In genomic region chr2:30355861-30356260, GRCm38 (mm10) we compare ENCODE assay signal across 13 mouse cellular contexts. TPM values are rescaled to one million over a fixed set of nuclear protein-coding genes. Genes with fewer than 3 reads are reported as not detected.
DNase-seq lines count a peak whose midpoint lies in the region; ATAC-seq and TF ChIP-seq lines count a peak whose summit lies in the region.
"Had no signal": no experiment of that assay in that cellular context is flagged by ENCODE, and none has a peak within 500 bp of the region (broad histone marks: within the 10 kb centered on the region; RNA-seq: fewer than 3 reads in every experiment).

No protein-coding gene starts in this region.

- no peak overlapping the region for H3K4me2 ChIP-seq in embryonic facial prominence, embryonic 14.5 days (ENCODE audit: low read depth, low read length)
- H3K4me2 ChIP-seq: forebrain, embryonic 15.5 days; liver, embryonic 13.5 days had no signal

- H3K4me3 ChIP-seq in gastrocnemius, adult 2 months, result no peak overlapping the region
- no peak overlapping the region for H3K4me3 ChIP-seq in left cerebral cortex, adult 2 months
- H3K4me3 ChIP-seq in embryonic facial prominence, embryonic 14.5 days (ENCODE audit: low read depth, low read length), result no peak overlapping the region
- H3K4me3 ChIP-seq: forebrain, embryonic 15.5 days; liver, embryonic 13.5 days had no signal

- no peaks in the 10 kb centered on the region for H3K9me3 ChIP-seq in embryonic facial prominence, embryonic 14.5 days (ENCODE audit: control insufficient read depth, low read length)
- H3K9me3 ChIP-seq: forebrain, embryonic 15.5 days; liver, embryonic 13.5 days had no signal

- peaks cover 36% of the 10 kb centered on the region for H3K36me3 ChIP-seq in embryonic facial prominence, embryonic 14.5 days (ENCODE audit: control insufficient read depth, insufficient read depth, low read length)

- no peaks in the 10 kb centered on the region for H3K27me3 ChIP-seq in embryonic facial prominence, embryonic 14.5 days (replicated peaks; ENCODE audit: control insufficient read depth, insufficient read depth, low read length)
- H3K27me3 ChIP-seq: forebrain, embryonic 15.5 days; liver, embryonic 13.5 days had no signal

- peak overlapping the region; percentile 84; the same call in 1 of the 2 replicates for H3K27ac ChIP-seq in gastrocnemius, adult 2 months
- H3K27ac ChIP-seq in left cerebral cortex, adult 2 months, result peak overlapping the region; percentile 55
- H3K27ac ChIP-seq in embryonic facial prominence, embryonic 14.5 days (replicated peaks; ENCODE audit: low read depth, low read length), result no peak overlapping the region
- H3K27ac ChIP-seq: forebrain, embryonic 15.5 days; kidney, postnatal 0 days; liver, embryonic 13.5 days had no signal

- peak overlapping the region; percentile 16; the same call in 1 of the 2 replicates for H3K9ac ChIP-seq in embryonic facial prominence, embryonic 14.5 days (ENCODE audit: low read depth, low read length)
- H3K9ac ChIP-seq: forebrain, embryonic 15.5 days had no signal

- no peak for TF ChIP-seq CTCF in gastrocnemius, adult 2 months (IDR thresholded peaks at IDR 0.05)
- TF ChIP-seq CTCF in left cerebral cortex, adult 2 months (IDR thresholded peaks at IDR 0.05), result no peak

- H3K4me1 ChIP-seq in embryonic facial prominence, embryonic 14.5 days (ENCODE audit: control insufficient read depth, insufficient read depth, low read length), result peaks cover 10% of the 10 kb centered on the region

- no peak for DNase-seq in gastrocnemius, adult 2 months
- DNase-seq in gastrocnemius, postnatal 36 days, result no peak
- no peak for DNase-seq in left cerebral cortex, adult 2 months (ENCODE audit: extremely low spot score in 1 of 2, low spot score in 2 of 2)
- no peak for DNase-seq in left cerebral cortex, postnatal 4 days
- DNase-seq in cerebellum, adult 18-20 months, result peak; percentile 68 to 73
- DNase-seq in embryonic facial prominence, embryonic 14.5 days (ENCODE audit: low spot score), result no peak
- no peak for DNase-seq in kidney, postnatal 25 days
- no peak for DNase-seq in urinary bladder, postnatal 25 days (ENCODE audit: low spot score)
- DNase-seq: gastrocnemius, postnatal 10 days; liver, embryonic 13.5 days; thymus, postnatal 14 days had no signal

- intact Hi-C loops in gastrocnemius, adult 2 months (cut with DNase I), result loop anchor here (5.0 kb wide), 1 partner anchor 69 kb away; the partner anchor contains the start of genes Dolk and Nup188
- intact Hi-C loops in gastrocnemius, postnatal 36 days (cut with DNase I), result no loop called here
- intact Hi-C loops in left cerebral cortex, adult 2 months (cut with DNase I), result no loop called here
- intact Hi-C loops in left cerebral cortex, postnatal 4 days (cut with DNase I), result no loop called here

- no peak for ATAC-seq in embryonic facial prominence, embryonic 14.5 days (ENCODE audit: low read depth)
- ATAC-seq: forebrain, embryonic 15.5 days had no signal

- 62% methylated on average over 4 of the region's 4 CpGs for WGBS in embryonic facial prominence, embryonic 14.5 days

RNA-seq across cellular contexts. Expression of gene Sh3glb2, which starts 3.3 kb away (rescaled TPM):
- total RNA-seq in gastrocnemius, adult 2 months (2021), result 10 to 100 TPM; 12.7 to 18.8 TPM
- 10 to 100 TPM; 16.3 to 17.6 TPM for total RNA-seq in gastrocnemius, postnatal 36 days (2021)
- total RNA-seq in left cerebral cortex, adult 2 months (2021), result 100 to 1,000 TPM; 291 to 312 TPM
- 100 to 1,000 TPM; 161 to 176 TPM for total RNA-seq in left cerebral cortex, postnatal 4 days (2021)
- 79.3 and 83.1 TPM in 2 replicates for polyA plus RNA-seq in embryonic facial prominence, embryonic 14.5 days (2014; fragmentation: Nextera tagmentation; extraction: Ambion mirVana)

RNA-seq across cellular contexts. Expression of gene Miga2, which starts 8.2 kb away (rescaled TPM):
- 10 to 100 TPM; 15.5 to 39.0 TPM for total RNA-seq in gastrocnemius, adult 2 months (2021)
- total RNA-seq in gastrocnemius, postnatal 36 days (2021), result 10 to 100 TPM; 15.5 to 19.6 TPM
- total RNA-seq in left cerebral cortex, adult 2 months (2021), result 100 to 1,000 TPM; 120 to 138 TPM
- 10 to 100 TPM; 69.7 to 76.5 TPM for total RNA-seq in left cerebral cortex, postnatal 4 days (2021)
- 17.6 and 18.8 TPM in 2 replicates for polyA plus RNA-seq in embryonic facial prominence, embryonic 14.5 days (2014; fragmentation: Nextera tagmentation; extraction: Ambion mirVana)

RNA-seq across cellular contexts. Expression of gene Dolpp1, which starts 36.2 kb away (rescaled TPM):
- 1 to 10 TPM; 5.3 to 6.1 TPM for total RNA-seq in gastrocnemius, adult 2 months (2021)
- 1 to 10 TPM; 5.5 to 6.7 TPM for total RNA-seq in gastrocnemius, postnatal 36 days (2021)
- total RNA-seq in left cerebral cortex, adult 2 months (2021), result 10 to 100 TPM; 25.8 to 26.8 TPM
- 10 to 100 TPM; 41.1 to 43.9 TPM for total RNA-seq in left cerebral cortex, postnatal 4 days (2021)
- 28.5 and 29.0 TPM in 2 replicates for polyA plus RNA-seq in embryonic facial prominence, embryonic 14.5 days (2014; fragmentation: Nextera tagmentation; extraction: Ambion mirVana)

RNA-seq across cellular contexts. Expression of gene Crat, which starts 59.8 kb away (rescaled TPM):
- 100 to 1,000 TPM; 362 to 422 TPM for total RNA-seq in gastrocnemius, adult 2 months (2021)
- 100 to 1,000 TPM; 356 to 381 TPM for total RNA-seq in gastrocnemius, postnatal 36 days (2021)
- total RNA-seq in left cerebral cortex, adult 2 months (2021), result 10 to 100 TPM; 56.5 to 58.2 TPM
- total RNA-seq in left cerebral cortex, postnatal 4 days (2021), result 10 to 100 TPM; 33.2 to 33.3 TPM
- 43.5 and 46.9 TPM in 2 replicates for polyA plus RNA-seq in embryonic facial prominence, embryonic 14.5 days (2014; fragmentation: Nextera tagmentation; extraction: Ambion mirVana)

RNA-seq across cellular contexts. Expression of gene Ptpa, which starts 60.0 kb away (rescaled TPM):
- 10 to 100 TPM; 48.9 to 86.1 TPM for total RNA-seq in gastrocnemius, adult 2 months (2021)
- 10 to 100 TPM; 55.1 to 58.9 TPM for total RNA-seq in gastrocnemius, postnatal 36 days (2021)
- total RNA-seq in left cerebral cortex, adult 2 months (2021), result 100 to 1,000 TPM; 177 to 178 TPM
- 100 to 1,000 TPM; 145 to 153 TPM for total RNA-seq in left cerebral cortex, postnatal 4 days (2021)
- 70.2 and 77.1 TPM in 2 replicates for polyA plus RNA-seq in embryonic facial prominence, embryonic 14.5 days (2014; fragmentation: Nextera tagmentation; extraction: Ambion mirVana)

Comparison
In these comparisons a context has a peak if more than half of its experiments do, and no peak if none do; other contexts are left out.
1. DNase-seq: peak in cerebellum, adult 18-20 months (2 of 2); none in gastrocnemius, adult 2 months (single experiment), gastrocnemius, postnatal 36 days (0 of 2), left cerebral cortex, adult 2 months (0 of 2), left cerebral cortex, postnatal 4 days (single experiment), embryonic facial prominence, embryonic 14.5 days (single experiment), kidney, postnatal 25 days (0 of 2) and urinary bladder, postnatal 25 days (single experiment).
2. RNA of gene Sh3glb2, which starts 3.3 kb away (total RNA-seq): 291 to 312 TPM in left cerebral cortex, adult 2 months and 161 to 176 TPM in left cerebral cortex, postnatal 4 days; 12.7 to 18.8 TPM in gastrocnemius, adult 2 months and 16.3 to 17.6 TPM in gastrocnemius, postnatal 36 days; every median in the first group is over 4 times any median in the second.